Mouse (Mus musculus): ENCODE data around the gene Pik3r4. TPM values are rescaled to one million over a fixed set of nuclear protein-coding genes. Genes with fewer than 3 reads are reported as not detected.

The Pik3r4 gene
- polyA plus RNA-seq (2014; fragmentation: Illumina TruSeq; extraction: RNeasy Lipid Tissue Mini Kit (QIAGEN cat#74804); ENCODE audit: low read depth, low replicate concordance): 14.1 TPM

DNA sequence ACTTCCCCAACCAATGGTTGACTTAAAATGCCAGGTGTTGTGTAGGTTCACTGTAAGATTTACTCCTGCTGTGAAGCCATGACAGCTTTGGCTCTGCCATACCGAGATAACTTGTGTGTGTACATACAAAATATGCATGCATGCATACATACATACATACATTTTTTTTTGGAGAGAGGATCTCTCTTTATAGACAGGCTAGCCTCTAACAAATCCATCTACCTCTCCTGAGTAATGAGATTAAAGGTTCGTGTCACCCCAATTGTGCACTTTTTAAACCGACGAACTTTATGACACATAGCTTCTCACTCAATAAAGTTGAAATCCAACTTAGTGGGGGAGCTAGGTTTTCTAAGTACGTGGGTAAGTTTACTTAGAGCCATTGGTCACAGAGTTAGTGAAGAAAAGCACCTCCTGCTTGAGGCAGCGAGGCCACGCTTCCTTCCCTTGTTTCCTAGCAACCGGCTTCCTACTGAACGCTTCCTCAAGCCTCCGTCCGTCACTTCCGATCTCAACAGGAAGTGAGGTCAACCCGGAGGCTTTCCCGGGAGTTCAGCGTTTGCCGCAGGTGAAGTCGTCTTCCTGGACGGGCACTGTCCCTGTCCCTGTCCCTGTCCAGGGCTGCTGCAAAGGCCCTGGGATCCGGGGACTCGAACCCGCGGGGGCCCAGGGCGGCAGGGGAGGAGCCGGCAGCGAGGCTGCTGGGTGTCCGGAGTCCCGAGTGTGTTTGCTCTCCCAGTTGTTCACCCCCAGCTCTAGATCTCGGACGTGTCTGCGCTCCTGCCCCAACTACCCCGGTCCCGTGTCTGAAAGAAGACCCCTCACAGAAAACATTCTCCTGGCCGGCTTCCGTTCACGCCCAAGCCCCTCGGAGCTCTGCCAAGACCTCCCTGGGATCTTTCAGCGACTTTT lies at the start of gene Pik3r4:
Gene Pik3r4, plus strand, starts transcription at position 519 of the 912 bp plus-strand sequence.

Other genes starting within 250 kb of the Pik3r4 start
- gene Aste1, start 247.6 kb upstream of the Pik3r4 start, polyA plus RNA-seq (2014; fragmentation: Illumina TruSeq; extraction: RNeasy Lipid Tissue Mini Kit (QIAGEN cat#74804); ENCODE audit: low read depth, low replicate concordance): 28.5 TPM
- 0.22 TPM for gene Nek11, start 247.5 kb upstream of the Pik3r4 start, polyA plus RNA-seq (2014; fragmentation: Illumina TruSeq; extraction: RNeasy Lipid Tissue Mini Kit (QIAGEN cat#74804); ENCODE audit: low read depth, low replicate concordance)
- 134 TPM for gene Atp2c1, start 115.7 kb upstream of the Pik3r4 start, polyA plus RNA-seq (2014; fragmentation: Illumina TruSeq; extraction: RNeasy Lipid Tissue Mini Kit (QIAGEN cat#74804); ENCODE audit: low read depth, low replicate concordance)
- not detected for gene Col6a6, start 185.2 kb downstream of the Pik3r4 start, polyA plus RNA-seq (2014; fragmentation: Illumina TruSeq; extraction: RNeasy Lipid Tissue Mini Kit (QIAGEN cat#74804); ENCODE audit: low read depth, low replicate concordance)

Measured in sigmoid colon, adult 10 weeks (tissue).